Mouse (Mus musculus) 3T3-L1 (cell line): ENCODE measurements at regions not wholly inside any gene's neighbourhood (a gene's known extent, or its start where the extent isn't known, plus 50 kb on each side); places are given as distances from the start of the nearest gene placed in this dataset.
"Not testable (repeated sequence)": the region's sequence is repeated elsewhere in the genome, so short reads cannot be mapped to it uniquely, and the experiment has no call there.

ENCODE experiments used
- DNase-seq: peaks from one replicate; pipeline ENCODE4 v3.0.0-alpha.2; 2015; ENCODE audit warnings: low read depth, low spot score

DNA sequence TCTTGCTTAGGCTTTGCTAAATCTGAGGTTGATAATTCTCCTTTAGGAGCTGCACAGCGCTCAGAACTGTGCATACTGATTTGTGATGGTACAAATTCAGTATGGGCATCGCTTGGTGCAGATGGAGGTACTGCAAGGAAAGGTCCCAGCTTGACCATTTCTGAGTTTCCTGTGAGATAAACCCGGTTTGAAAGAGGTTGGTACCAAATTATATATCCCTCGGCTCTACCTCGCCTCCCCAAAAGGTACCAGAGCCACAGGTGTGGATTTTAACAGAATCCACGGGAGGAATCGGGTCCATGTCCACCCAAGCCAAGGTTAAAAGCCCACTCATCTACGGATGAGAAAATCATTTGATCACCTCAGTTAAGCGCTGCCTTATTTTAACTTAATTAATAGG is 172.5 kb upstream of the Zfp808 start:
- not testable (repeated sequence) for DNase-seq

DNA sequence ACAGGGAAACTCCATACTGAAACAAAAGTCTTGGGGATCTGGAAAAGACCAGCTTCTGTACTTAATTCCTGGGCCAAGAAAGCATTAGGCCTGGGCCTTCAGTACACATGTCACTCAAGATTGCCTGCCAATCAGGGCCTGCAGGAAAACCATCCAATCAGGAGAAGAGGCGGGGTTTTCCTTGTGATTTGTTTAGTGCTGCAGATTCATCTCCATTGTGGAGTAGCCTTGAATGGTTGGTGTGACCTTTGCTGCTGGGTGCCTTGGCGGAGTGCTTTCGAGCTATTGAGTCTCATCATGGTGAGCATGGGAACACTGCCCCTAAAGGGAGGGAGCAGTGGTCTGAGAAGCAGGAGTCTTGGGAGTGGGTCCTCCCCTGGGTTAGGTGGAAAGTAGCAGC is 150.8 kb upstream of the Zfp808 start:
- DNase-seq: peak; percentile 0

DNA sequence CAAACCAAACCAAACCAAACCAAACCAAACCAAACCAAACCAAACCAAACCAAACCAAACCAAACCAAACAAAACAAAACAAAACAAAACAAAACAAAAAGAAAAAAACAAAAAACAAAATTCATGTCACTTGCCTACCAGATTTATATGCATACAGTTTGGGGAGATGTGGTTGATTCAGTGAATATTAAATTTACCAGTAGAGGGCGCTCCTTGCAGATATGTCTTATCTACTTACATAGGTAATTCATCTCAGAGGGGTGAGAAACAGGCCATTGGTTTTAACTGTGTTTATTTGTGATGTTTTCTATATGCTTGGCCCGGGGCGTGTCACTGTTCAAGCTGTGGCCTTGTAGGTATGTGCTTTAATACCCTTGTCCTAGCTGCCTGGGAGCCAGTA is 133.2 kb upstream of the Zfp808 start:
- not testable (repeated sequence) for DNase-seq

DNA sequence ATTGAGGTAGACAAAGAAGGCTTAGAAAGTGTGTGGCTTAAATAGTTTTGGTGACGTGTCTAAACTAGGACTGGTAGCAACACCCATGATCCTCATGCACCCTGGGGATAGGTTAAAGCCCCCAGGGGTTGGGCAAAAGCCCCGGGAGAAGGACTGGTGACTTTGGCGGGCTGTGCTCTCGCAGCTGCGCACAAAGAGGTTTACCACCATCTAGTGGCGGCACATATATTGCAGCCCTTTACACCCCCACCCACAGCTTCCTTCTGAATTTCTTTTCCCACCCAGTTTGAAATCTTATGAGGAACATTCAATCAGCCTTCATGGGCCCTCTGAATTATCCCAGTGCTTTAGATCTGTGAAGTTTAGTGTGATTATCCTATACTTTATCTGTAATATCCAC is 130.9 kb upstream of the Zfp808 start:
- not testable (repeated sequence) for DNase-seq

DNA sequence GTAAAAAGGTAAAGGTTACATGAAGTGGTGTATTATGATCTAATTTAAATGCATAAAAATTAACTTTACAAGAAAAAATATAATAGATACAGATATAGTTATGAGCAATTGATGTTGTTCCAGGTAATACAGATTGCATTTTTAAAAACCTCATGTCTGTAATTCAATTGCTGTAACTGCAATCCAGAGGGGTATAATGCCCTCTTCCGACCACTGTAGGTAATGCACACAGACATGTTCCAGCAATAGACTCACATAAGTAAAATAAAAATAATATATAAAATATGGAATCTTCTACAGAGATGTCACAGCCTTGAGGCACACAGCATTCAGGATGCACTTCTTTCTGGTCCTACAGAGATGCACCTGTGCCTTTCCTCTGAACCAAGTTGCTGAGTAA is 122.4 kb upstream of the Zfp808 start:
- peak; percentile 19 for DNase-seq

DNA sequence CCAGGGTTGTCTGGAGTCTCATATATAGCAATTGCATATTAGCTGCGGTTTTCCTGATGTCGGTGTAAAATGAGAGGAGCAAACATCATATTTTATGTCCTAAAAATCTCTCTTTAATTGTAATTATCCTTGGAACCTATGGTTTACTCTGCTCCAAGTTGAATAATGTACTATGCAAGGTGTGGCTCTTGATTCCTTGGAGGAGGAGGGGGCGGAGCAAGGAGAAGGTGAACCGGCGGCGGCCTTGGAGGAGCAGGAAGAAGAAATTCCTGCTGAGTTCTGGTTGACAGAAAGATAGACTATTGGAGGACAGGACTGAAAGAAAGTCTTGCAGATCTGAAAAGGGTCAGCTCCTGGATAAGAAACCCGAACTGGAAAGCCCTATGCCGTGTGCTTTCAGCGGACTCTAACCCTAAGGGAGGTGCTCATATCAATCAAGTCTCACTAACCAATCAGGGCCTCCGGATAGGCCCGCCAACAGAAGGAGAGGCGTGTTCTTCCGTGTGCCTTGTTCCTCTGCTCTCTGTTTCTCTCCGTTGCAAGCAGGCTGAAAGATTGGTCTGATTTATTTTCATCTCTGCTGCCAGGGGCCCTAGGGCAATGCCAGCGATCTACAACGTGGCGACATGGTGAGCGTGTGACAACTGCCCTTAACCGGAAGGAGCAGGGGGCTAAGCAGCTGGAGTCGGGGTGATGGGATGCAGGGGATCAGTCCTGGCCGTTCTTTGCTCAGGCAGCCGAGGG is 114.1 kb upstream of the Zfp808 start:
- DNase-seq: peak; percentile 76

DNA sequence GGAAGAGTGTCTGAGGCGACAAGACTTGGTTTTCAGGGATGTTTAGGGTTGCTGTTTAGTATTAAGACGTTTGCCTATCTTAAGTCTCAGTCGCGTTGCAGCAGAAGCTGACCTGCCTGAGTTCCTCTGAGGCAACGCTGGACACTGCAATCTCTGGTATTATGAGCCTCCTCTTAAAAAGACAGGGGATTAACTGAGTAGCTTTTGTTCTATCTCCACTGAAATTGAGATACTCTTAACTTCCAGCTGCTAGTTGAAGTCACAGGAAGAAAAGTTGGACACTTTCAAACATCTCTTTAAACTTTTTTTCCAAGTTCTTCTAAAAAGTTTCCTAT is 113.6 kb upstream of the Zfp808 start:
- DNase-seq: peak; percentile 30

- DNase-seq: peak; percentile 79
These were observed 92.0 kb upstream of the Zfp808 start for GRCm38 (mm10) chr13:62037646-62038045.

DNA sequence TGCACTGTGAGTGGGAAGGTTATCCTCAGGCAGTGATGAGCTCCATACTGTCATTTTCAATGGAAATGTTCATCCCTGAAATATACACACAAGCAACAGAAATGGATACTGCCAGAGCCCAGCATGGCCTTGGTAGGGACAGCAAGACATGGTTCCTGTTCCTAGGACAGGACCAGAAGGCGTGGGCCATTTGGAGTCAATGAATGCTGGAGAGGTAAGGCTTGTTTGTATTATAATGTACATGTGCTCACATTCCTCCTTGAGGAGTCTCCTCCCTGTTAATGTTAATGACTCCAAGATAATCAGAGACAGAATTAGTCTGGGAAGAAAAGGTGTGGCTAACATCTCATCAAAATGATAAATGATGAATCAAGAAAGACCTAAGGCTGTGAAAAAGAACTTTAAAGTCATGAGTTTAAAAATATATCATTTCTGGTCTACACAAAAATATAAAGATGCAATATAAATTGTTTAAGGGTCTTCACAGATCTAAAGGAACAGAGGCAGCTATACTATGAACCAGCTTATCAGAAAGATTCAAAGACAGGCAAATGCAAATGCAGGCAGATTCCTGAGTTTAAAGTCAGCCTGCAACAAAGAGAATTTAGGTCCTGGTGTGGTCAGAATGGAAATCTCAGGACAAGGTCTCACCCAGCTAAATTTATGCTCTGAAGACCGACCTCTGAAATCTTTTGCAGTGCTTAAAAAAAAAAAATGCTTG is 51.6 kb upstream of the Zfp808 start:
- DNase-seq: not testable (repeated sequence)

GRCm38 (mm10) chr13:62078893-62079292 is 50.8 kb upstream of the Zfp808 start:
- DNase-seq: not testable (repeated sequence)
